ENCODE assay signal across 8 mouse cellular contexts in genomic region chr11:11113576-11114233, GRCm38 (mm10). TPM values are rescaled to one million over a fixed set of nuclear protein-coding genes. Genes with fewer than 3 reads are reported as not detected.
A peak's percentile ranks its signal among the peaks of the same experiment; 100 is the strongest.
DNase-seq lines count a peak whose midpoint lies in the region; ATAC-seq and TF ChIP-seq lines count a peak whose summit lies in the region.

TSS of gene Vwc2 (plus strand) at chr11:11114223.

- TF ChIP-seq POLR2A in kidney, adult 2 months (IDR thresholded peaks at IDR 0.05; ENCODE audit: low read depth, low read length): no peak
- TF ChIP-seq POLR2A in small intestine, adult 2 months (IDR thresholded peaks at IDR 0.05; ENCODE audit: low read depth, low read length): no peak

- no peaks in the 10 kb centered on the region for H3K9me3 ChIP-seq in kidney, embryonic 15.5 days (replicated peaks)
- no peaks in the 10 kb centered on the region for H3K9me3 ChIP-seq in hindbrain, embryonic 13.5 days
- H3K9me3 ChIP-seq in liver, embryonic 11.5 days (ENCODE audit: control insufficient read depth, low read length): no peaks in the 10 kb centered on the region

- peak; percentile 76 for ATAC-seq in kidney, embryonic 15.5 days (replicated peaks; ENCODE audit: low FRiP score)
- peak; percentile 67 for ATAC-seq in hindbrain, embryonic 13.5 days (ENCODE audit: low FRiP score)
- ATAC-seq in liver, embryonic 11.5 days (replicated peaks; ENCODE audit: low FRiP score): 0 out of 2 replicates have a peak, but pooled peaks have one; percentile 24

- H3K27me3 ChIP-seq in kidney, embryonic 15.5 days: peaks cover 61% of the 10 kb centered on the region
- no peaks in the 10 kb centered on the region; the same call in 1 of the 2 replicates for H3K27me3 ChIP-seq in kidney, adult 2 months (replicated peaks; ENCODE audit: control insufficient read depth, insufficient read depth, low read length)
- H3K27me3 ChIP-seq in hindbrain, embryonic 13.5 days: peaks cover 70% of the 10 kb centered on the region
- peaks cover 54% of the 10 kb centered on the region for H3K27me3 ChIP-seq in liver, embryonic 11.5 days (replicated peaks; ENCODE audit: control insufficient read depth, insufficient read depth, low read length)
- peaks cover 10% of the 10 kb centered on the region for H3K27me3 ChIP-seq in small intestine, adult 2 months (ENCODE audit: control insufficient read depth, insufficient read depth, low read length)

- no peaks in the 10 kb centered on the region for H3K36me3 ChIP-seq in kidney, embryonic 15.5 days
- H3K36me3 ChIP-seq in kidney, adult 2 months (ENCODE audit: control insufficient read depth, insufficient read depth, low read length): no peaks in the 10 kb centered on the region
- H3K36me3 ChIP-seq in hindbrain, embryonic 13.5 days: no peaks in the 10 kb centered on the region
- H3K36me3 ChIP-seq in liver, embryonic 11.5 days (ENCODE audit: control insufficient read depth, insufficient read depth, low read length): no peaks in the 10 kb centered on the region
- H3K36me3 ChIP-seq in small intestine, adult 2 months (ENCODE audit: control insufficient read depth, insufficient read depth, low read length): no peaks in the 10 kb centered on the region

- peak within 1 kb of the TSS; percentile 50 for H3K4me3 ChIP-seq in kidney, embryonic 15.5 days (replicated peaks)
- no peak within 1 kb of the TSS for H3K4me3 ChIP-seq in kidney, adult 2 months (ENCODE audit: insufficient read depth, low read depth, low read length)
- H3K4me3 ChIP-seq in hindbrain, embryonic 13.5 days: peak within 1 kb of the TSS; percentile 60
- peak within 1 kb of the TSS; percentile 26 for H3K4me3 ChIP-seq in liver, embryonic 11.5 days (ENCODE audit: low read depth, low read length)
- H3K4me3 ChIP-seq in small intestine, adult 2 months (ENCODE audit: low read depth, low read length): peak within 1 kb of the TSS; percentile 18; the same call in 1 of the 2 replicates

- H3K27ac ChIP-seq in kidney, embryonic 15.5 days: no peak within 1 kb of the TSS
- H3K27ac ChIP-seq in kidney, adult 2 months (ENCODE audit: insufficient read depth, low read depth, low read length): no peak within 1 kb of the TSS
- H3K27ac ChIP-seq in hindbrain, embryonic 13.5 days: peak within 1 kb of the TSS; percentile 40; the same call in 1 of the 2 replicates
- H3K27ac ChIP-seq in liver, embryonic 11.5 days (ENCODE audit: low read depth, low read length): no peak within 1 kb of the TSS
- H3K27ac ChIP-seq in small intestine, adult 2 months (ENCODE audit: insufficient read depth, low read depth, low read length): no peak within 1 kb of the TSS

- peaks cover 33% of the 10 kb centered on the region for H3K4me1 ChIP-seq in kidney, embryonic 15.5 days
- no peaks in the 10 kb centered on the region for H3K4me1 ChIP-seq in kidney, adult 2 months (ENCODE audit: control insufficient read depth, insufficient read depth, low read length)
- H3K4me1 ChIP-seq in hindbrain, embryonic 13.5 days (replicated peaks): peaks cover 30% of the 10 kb centered on the region
- H3K4me1 ChIP-seq in liver, embryonic 11.5 days (replicated peaks; ENCODE audit: control insufficient read depth, insufficient read depth, low read length): no peaks in the 10 kb centered on the region
- no peaks in the 10 kb centered on the region for H3K4me1 ChIP-seq in small intestine, adult 2 months (ENCODE audit: control insufficient read depth, insufficient read depth, insufficient read length, low read length)

- H3K4me2 ChIP-seq in kidney, embryonic 15.5 days: peak within 1 kb of the TSS; percentile 92
- H3K4me2 ChIP-seq in hindbrain, embryonic 13.5 days: peak within 1 kb of the TSS; percentile 97
- peak within 1 kb of the TSS; percentile 52 for H3K4me2 ChIP-seq in liver, embryonic 11.5 days

- TF ChIP-seq CTCF in kidney, adult 2 months (conservative IDR thresholded peaks at IDR 0.05; ENCODE audit: insufficient read depth, insufficient read length, low read depth, low read length): no peak
- TF ChIP-seq CTCF in small intestine, adult 2 months (IDR thresholded peaks at IDR 0.05; ENCODE audit: extremely low read depth, insufficient read length, insufficient replicate concordance, low read depth, low read length): no peak

- DNase-seq in kidney, adult 2 months: no peak
- peak; percentile 7 for DNase-seq in embryo, embryonic 9.5 days (ENCODE audit: extremely low spot score)
- DNase-seq in liver, embryonic 11.5 days (ENCODE audit: low spot score): no peak
- DNase-seq in thymus, postnatal 25 days: no peak
- DNase-seq in urinary bladder, postnatal 10 days (ENCODE audit: low spot score): no peak

- H3K9ac ChIP-seq in kidney, embryonic 15.5 days: no peak within 1 kb of the TSS
- peak within 1 kb of the TSS; percentile 76 for H3K9ac ChIP-seq in hindbrain, embryonic 13.5 days
- no peak within 1 kb of the TSS for H3K9ac ChIP-seq in liver, embryonic 11.5 days (ENCODE audit: low read depth, low read length)

- WGBS in kidney, embryonic 15.5 days: 0% methylated on average over 28 of the region's 28 CpGs
- WGBS in kidney, adult 2 months: 2% methylated on average over 28 of the region's 28 CpGs
- WGBS in hindbrain, embryonic 13.5 days: under 1% methylated on average over 22 of the region's 28 CpGs
- WGBS in liver, embryonic 11.5 days: 2% methylated on average over 27 of the region's 28 CpGs
- 4% methylated on average over 28 of the region's 28 CpGs for WGBS in small intestine, adult 2 months

RNA-seq across cellular contexts. Expression of gene Vwc2, which starts in this region (rescaled TPM):
- 0.86 and 1.3 TPM in 2 replicates for polyA plus RNA-seq in kidney, embryonic 15.5 days (2015; fragmentation: Nextera tagmentation; extraction: Ambion mirVana)
- 0.13 TPM in 1 of 2 replicates, not detected in the other for polyA plus RNA-seq in kidney, adult 2 months (2012; rRNA removed)
- polyA plus RNA-seq in hindbrain, embryonic 13.5 days (2015; fragmentation: Nextera tagmentation; extraction: Ambion mirVana): 3.8 and 4.2 TPM in 2 replicates
- 0.10 and 0.16 TPM in 2 replicates for polyA plus RNA-seq in liver, embryonic 11.5 days (2014; fragmentation: Nextera tagmentation; extraction: Ambion mirVana)
- polyA plus RNA-seq in small intestine, adult 2 months (2012; rRNA removed): 0.22 and 0.52 TPM in 2 replicates

Comparison
In these comparisons a context has a peak if more than half of its experiments do, and no peak if none do; other contexts are left out.
1. Peak in ATAC-seq, H3K4me3 ChIP-seq and H3K4me2 ChIP-seq in liver, embryonic 11.5 days; RNA of the gene not detected or under 1 TPM.
2. ATAC-seq: peak in every context shown above with its lines; median percentile 76 in kidney, embryonic 15.5 days; 67 in hindbrain, embryonic 13.5 days; 24 in liver, embryonic 11.5 days.